Mouse (Mus musculus) erythroid progenitor cell, adult 5-6 weeks (primary cell): ENCODE results near the gene C8g. TPM values are rescaled to one million over a fixed set of nuclear protein-coding genes. Genes with fewer than 3 reads are reported as not detected.

Source experiments
- ATAC-seq: replicated peaks from 2 replicates; pipeline ENCODE4 v1.8.0; 2016; ENCODE audit warnings: moderate number of reproducible peaks, mild to moderate bottlenecking, moderate TSS enrichment, inconsistent platforms; ENCODE audit not compliant: poor library complexity, low FRiP score, severe bottlenecking
- total RNA-seq, 2 experiments: library from RNA; stranded (forward) in 1 of 2; stranded (reverse) in 1 of 2; fragments of 150-400 nt in 1 of 2; fragments of 186-747, 209-891 nt in 1 of 2; gene quantifications; 2 replicates each; pipeline versions ENCODE4 v1.2.3 to v1.2.4; 2015 to 2017; ENCODE audit warnings: low replicate concordance in 2 of 2

C8g gene
- total RNA-seq, 2 experiments from 2014 or later, result not detected

GRCm38 (mm10) chr2:25469969-25470368 is 31.6 kb downstream of the C8g start, which contains the start of gene Ptgds:
Ptgds (minus strand) TSS chr2:25470046.
- ATAC-seq, result no peak

DNA sequence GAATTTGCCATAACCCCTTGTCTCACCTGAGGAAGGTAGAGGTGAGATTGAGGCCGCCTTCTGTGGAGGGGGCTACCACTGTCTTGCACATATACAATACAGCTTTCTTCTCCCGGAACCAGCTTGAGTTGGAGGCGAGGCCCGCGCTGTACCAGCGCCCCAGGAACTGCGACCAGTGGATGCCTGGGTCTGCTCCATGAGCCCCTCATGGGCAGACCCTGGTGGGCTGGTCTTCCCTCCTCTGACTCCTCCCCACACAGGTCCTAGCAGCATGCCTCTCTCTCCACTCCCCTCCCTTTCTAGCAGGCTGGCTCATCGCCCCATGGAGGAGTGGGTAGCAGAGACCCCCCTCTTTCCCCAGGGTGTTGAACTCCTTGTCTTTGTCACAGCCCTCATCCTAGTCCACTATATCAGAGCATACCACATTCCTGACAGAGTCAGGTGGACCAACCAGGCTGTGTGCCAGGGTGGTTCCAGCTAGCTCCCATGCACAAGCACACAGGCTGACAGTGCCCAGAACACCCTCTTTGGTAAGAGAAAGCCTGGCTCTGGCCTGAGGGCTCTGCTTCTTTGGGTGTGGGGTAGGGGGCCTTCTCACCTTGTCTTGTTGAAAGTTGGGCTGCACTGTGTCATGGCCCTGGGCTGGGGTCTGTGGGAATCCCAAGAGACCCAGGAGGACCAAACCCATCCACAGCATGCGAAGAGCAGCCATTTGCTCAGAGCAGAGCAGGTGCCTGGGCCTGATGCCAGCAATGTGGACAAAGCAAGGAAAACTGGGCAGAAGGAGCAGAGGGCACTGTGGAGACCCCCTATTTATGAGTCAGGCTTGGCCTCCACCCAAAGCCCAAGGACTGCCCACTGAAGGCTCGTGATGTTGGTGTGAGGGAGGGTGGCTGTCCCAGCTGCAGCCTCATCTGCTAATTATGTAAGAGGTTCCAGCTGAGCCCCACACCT is 32.3 kb downstream of the C8g start:
- no peak for ATAC-seq

DNA sequence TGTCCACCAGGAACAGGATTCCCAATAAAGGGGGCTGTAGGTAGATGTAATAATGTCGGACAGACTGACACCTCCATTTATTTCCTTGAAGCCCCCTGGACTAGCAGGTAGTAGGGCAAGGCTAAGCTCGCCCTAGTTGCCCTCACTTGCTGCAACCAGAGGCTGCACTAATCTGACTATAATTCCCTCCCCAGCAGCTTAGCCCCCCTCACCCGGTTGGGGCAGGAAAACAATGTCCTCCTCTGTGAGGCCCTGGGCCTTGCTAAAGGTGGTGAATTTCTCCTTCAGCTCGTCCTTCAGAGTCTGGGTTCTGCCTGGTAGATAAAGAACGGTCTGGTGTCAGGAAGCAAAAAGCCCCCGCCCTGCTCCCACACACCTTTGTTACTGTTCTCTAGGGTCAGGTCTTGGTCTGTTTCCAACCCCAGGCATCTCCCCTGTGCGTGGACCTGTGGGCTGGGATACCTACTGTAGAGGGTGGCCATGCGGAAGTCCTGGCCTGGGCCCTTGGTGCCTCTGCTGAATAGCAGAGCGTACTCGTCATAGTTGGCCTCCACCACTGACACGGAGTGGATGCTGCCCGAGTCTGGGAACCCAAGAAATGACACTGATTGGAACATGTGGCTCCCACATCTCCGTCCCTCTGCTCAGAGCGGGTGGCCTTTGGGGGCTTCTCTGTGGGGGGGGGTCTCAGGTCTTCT is 33.8 kb downstream of the C8g start:
- ATAC-seq, result no peak

GRCm38 (mm10) chr2:25465816-25466635 is 35.5 kb downstream of the C8g start:
- ATAC-seq, result no peak

DNA sequence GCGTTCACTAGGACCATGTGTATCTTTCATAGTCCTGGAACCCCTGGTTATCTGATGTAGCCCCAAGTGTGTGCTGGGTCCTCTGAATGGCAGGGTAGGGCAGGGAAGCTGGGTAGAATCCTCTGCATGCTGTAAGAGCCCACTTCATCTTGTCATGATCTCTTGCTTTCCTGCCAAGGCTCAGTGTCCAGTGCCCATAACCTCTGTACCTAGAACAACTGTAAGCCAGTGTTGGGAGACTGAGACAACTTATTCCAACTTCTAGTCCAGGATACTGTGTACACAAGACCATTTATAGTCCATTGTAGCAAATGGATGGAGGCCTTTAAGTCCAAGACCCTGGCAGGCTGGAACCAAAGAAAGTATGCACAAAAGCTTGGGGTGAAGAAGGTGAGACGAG is 36.3 kb downstream of the C8g start:
- no peak for ATAC-seq

GRCm38 (mm10) chr2:25463630-25464029 is 37.9 kb downstream of the C8g start:
- ATAC-seq, result no peak

DNA sequence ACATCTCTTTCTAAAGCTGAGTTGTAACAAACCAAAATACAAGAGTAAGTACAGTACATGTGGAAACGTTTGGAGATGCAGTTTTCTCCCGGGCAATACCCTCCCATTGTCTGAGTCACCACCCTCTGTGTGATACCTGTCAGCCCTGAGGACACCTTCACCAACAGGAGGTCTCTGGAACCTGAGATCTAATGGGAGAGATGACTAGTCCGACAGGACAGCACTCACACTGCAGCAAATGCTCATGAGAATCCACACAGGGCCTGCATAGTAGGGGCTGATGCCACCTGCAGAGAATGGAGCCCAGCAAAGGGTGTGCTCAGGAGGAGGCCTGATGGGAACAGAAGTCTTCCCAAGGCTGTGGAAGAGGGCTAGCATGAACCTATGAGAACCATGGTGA is 40.1 kb downstream of the C8g start:
- ATAC-seq, result no peak

DNA sequence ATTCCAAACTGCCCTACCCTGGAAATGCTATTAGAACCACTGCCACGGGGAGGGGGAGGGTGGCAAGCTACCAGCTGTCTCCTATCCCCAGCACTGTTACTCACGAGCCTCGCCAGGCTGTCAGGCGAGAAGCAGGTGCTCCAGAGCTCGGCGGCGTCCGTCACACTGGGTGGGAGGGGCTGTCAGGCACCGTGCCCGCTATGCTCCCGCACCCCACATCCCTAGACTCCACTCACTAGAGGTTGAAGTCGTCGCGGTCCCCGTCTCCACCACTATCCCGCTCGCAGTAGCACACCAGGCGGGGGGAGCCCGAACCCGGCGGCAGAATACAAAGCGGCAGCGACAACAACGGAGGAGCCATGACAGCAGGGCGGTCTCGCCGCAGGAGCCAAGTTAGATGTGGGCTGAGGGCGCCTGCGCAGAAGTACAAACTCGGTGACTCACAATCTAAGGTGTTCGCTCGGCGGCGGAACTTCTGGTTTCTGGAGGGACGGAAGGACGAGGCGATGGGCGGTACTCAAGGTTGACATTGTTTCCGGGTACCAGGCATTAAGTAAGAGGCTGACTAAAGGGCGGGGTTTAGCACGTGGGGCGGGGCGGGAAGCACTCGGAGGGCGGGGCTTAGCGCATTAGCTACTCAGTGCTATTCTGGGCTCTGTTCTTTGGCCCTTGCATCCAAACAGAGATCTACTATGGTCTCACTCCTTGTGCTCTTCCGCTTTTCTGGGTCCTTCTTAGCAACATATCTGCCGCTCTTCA is 40.8 kb downstream of the C8g start, which contains the start of gene Paxx:
Paxx (minus strand) TSS at position 544 of the 759 bp plus-strand sequence.
- ATAC-seq, result peak; percentile 82

DNA sequence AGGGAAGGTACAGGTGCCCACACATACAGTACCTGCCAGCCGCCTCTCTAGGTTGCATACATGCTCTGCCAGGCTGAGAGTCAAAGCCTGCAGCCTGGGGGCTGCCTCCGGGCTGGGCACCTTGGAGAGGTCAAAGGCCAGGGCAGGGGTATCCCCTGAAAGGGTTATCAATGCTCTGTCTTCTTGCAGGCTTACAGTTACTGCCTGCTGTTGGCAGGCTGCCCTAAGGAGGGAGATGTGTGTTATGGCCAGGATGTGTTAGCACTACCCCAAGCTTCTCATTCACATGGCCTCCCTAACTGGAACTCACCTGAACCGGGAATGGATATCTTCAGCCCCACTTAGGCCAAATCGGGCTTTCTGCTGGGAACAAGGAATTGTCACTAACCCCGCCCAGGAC is 41.4 kb downstream of the C8g start:
- 0 out of 2 replicates have a peak, but pooled peaks have one; percentile 1 for ATAC-seq

- ATAC-seq, result no peak
These were observed 42.6 kb downstream of the C8g start for GRCm38 (mm10) chr2:25458911-25459310.

DNA sequence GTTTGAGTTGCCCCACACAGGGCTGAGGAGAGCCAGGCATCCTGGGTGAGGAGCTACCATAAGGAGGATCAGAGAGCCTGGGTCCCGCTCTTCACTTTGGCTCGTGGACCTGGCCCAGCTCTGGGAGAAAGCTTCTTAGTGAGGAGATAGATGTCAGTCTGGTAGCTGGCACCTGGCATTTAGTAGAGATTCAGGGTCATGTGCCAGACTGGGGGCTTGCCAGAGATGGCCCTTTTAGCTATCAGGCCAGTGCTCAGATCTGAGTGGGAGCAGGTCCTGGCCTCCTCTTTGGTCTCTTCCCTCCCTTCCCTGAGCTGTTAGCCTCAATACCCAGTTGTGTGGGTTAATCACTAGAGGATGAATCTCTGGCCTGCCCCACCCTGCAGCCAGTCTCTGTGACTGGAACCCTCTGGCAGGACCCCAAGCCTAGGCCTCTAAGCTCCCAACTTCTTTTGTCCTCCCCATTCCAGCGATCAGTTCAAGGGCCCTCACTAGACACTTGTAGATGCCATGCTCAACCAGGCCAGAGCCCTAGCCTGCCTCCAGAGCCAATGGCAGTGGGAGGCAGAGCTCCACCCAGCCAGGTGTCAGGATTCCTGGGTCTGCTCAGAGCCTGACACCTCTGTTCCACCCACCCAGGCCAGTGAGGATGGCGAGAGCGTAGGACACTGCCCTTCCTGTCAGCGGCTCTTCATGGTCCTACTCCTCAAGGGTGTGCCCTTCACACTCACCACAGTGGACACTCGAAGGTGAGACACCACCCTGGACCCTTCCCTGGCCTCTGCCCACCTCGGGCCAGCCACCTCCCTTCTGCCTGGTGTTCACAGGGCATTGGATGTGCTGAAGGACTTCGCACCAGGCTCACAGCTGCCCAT is 44.3 kb downstream of the C8g start:
- no peak for ATAC-seq

GRCm38 (mm10) chr2:25456205-25456953 is 45.1 kb downstream of the C8g start, which contains the start of gene Clic3:
Clic3 (plus strand) TSS chr2:25456838.
- ATAC-seq, result no peak

DNA sequence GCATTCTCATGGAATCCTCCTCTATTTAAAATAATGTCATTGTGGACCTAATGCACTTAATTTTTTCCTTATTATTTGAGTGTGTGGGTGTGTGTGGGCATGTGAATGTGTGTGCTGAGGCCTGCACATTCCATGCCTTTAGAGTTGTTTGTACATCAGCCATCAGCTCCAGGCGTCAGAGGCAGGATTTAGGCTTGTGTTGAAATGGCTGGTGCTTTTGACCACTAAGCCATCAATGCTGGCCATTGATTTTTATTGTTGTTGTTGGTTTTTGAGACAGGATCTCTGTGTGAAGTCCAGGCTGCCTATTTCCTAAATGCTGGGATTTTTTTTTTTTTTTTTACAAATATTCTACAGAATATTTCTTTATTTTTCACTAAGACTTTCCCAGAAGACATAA is 48.6 kb downstream of the C8g start:
- no peak for ATAC-seq

GRCm38 (mm10) chr2:25450853-25451647 is 50.5 kb downstream of the C8g start:
- no peak for ATAC-seq
